Mouse (Mus musculus): ENCODE data around the gene Duxbl2.
"Not testable (repeated sequence)": the region's sequence is repeated elsewhere in the genome, so short reads cannot be mapped to it uniquely, and the experiment has no call there.

GRCm38 (mm10) chr14:26161156-26161555 is 43.0 kb downstream of the Duxbl2 start:
- not testable (repeated sequence) for TF ChIP-seq GATA1 (IDR thresholded peaks at IDR 0.05; ENCODE audit: borderline replicate concordance, low read length); FLI1 (IDR thresholded peaks at IDR 0.05; ENCODE audit: low read length)

Data from megakaryocyte, embryonic 14.5 days (primary cell).